Mouse (Mus musculus): Measurements from ENCODE around the gene Rnf216.
A peak's percentile ranks its signal among the peaks of the same experiment; 100 is the strongest.

DNA sequence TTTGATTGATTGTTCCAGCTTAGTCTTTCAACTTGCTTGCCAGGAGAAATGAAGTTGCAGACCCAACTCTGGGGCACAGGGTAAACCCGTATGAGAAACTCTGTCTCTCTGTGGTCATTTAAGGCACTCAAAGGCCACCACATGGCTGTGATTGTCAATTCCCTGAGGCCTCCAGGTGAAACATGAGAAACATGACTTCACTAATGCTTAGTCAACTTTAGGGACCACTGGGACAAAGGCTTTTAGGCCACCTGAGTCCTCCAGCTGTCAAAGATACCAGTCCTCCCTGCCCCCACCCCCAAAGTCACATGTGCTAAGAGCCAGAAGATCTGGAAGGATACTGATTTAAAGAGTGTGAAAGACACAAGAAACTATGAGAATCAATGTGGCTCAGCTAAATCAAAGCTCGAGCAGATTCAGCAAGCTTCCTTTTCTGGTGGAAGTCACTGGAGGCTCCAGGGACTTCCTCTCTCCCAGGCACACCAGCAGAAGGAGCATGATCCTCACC lies 80.1 kb downstream of the Rnf216 start:
- no peak for TF ChIP-seq TBP (conservative IDR thresholded peaks at IDR 0.05; ENCODE audit: low read depth, low read length)
- TF ChIP-seq MXI1 (IDR thresholded peaks at IDR 0.05; ENCODE audit: low read depth, low read length): peak; percentile 30; the same call in 1 of the 2 replicates
- TF ChIP-seq ZC3H11A (IDR thresholded peaks at IDR 0.05; ENCODE audit: low read depth, low read length): no peak
- no peak for TF ChIP-seq JUND (conservative IDR thresholded peaks at IDR 0.05; ENCODE audit: low read depth, low read length)
- no peak for TF ChIP-seq ZNF384 (IDR thresholded peaks at IDR 0.05; ENCODE audit: low read depth, low read length)
- 0 out of 2 replicates have a peak, but pooled peaks have one; percentile 11 for TF ChIP-seq MAX (IDR thresholded peaks at IDR 0.05; ENCODE audit: low read length)
- no peak for TF ChIP-seq EP300 (IDR thresholded peaks at IDR 0.05; ENCODE audit: low read length)
- no peak for TF ChIP-seq HCFC1 (IDR thresholded peaks at IDR 0.05; ENCODE audit: low read depth, low read length)

Measured in CH12.LX (cell line).